Mouse (Mus musculus): ENCODE measurements around the gene Abcc6. TPM values are rescaled to one million over a fixed set of nuclear protein-coding genes. Genes with fewer than 3 reads are reported as not detected.

Abcc6 gene
- 1.3 and 2.0 TPM in 2 replicates for polyA plus RNA-seq (2015; fragmentation: Nextera tagmentation; extraction: Ambion mirVana)

DNA sequence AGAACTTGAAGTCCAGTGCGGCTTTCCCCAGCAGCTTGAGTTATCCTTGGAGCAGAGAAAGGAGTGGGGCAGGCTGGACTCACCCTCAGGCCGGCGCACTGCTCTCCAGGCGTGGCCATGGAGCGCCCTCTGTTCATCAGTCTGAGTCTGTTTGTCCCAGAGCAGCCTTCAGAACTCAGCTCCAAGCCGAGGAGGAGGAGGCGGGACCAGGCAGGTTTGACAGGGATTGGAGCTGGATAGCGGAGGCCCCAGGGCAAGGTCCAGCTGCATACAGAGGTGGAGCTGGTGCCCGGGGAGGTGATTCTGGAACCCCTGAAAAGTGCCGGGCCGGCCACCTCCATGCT lies at the start of gene Abcc6:
TSS of gene Abcc6 (minus strand) at position 158 of the 344 bp plus-strand sequence.
- peaks cover 23% of the 10 kb centered on the region for H3K4me1 ChIP-seq
- H3K27ac ChIP-seq = peak within 1 kb of the TSS; percentile 49
- no peaks in the 10 kb centered on the region for H3K36me3 ChIP-seq
- H3K4me2 ChIP-seq = peak within 1 kb of the TSS; percentile 40
- H3K27me3 ChIP-seq (replicated peaks) = no peaks in the 10 kb centered on the region
- no peak within 1 kb of the TSS for H3K4me3 ChIP-seq (replicated peaks)
- no peak within 1 kb of the TSS for H3K9ac ChIP-seq
- WGBS = 3% methylated on average over 11 of the region's 11 CpGs
- no peaks in the 10 kb centered on the region for H3K9me3 ChIP-seq
- peak; percentile 74 for ATAC-seq (ENCODE audit: insufficient read depth, low FRiP score, low read depth)

DNA sequence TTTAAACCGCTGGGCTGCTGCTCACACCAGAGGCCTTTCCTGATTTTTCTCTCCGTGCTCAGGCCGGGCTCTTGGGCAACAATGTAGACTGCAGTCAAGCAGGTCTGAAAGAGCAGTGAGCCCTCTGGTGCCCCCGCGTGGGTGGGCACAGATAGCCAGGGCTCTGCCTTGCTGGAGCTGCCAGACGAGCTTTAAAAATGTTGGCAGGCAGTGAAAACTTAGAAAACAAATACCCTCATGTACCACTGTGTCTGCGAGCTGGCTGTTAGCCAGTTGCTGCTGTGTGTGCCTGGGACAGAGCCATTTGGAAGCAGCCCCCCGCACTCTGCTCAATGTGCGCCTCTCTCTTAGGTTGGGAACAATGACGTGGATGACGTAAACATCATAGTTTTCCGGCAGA lies 47.6 kb upstream of the Abcc6 start:
- H3K4me1 ChIP-seq = no peaks in the 10 kb centered on the region
- no peak overlapping the region for H3K4me3 ChIP-seq (replicated peaks)
- H3K4me2 ChIP-seq = no peak overlapping the region
- no peaks in the 10 kb centered on the region for H3K9me3 ChIP-seq
- no peaks in the 10 kb centered on the region for H3K27me3 ChIP-seq (replicated peaks)
- H3K9ac ChIP-seq = no peak overlapping the region
- H3K36me3 ChIP-seq = peaks cover 28% of the 10 kb centered on the region
- ATAC-seq (ENCODE audit: insufficient read depth, low FRiP score, low read depth) = no peak
- H3K27ac ChIP-seq = no peak overlapping the region
- WGBS = 78% methylated on average over 12 of the region's 12 CpGs

DNA sequence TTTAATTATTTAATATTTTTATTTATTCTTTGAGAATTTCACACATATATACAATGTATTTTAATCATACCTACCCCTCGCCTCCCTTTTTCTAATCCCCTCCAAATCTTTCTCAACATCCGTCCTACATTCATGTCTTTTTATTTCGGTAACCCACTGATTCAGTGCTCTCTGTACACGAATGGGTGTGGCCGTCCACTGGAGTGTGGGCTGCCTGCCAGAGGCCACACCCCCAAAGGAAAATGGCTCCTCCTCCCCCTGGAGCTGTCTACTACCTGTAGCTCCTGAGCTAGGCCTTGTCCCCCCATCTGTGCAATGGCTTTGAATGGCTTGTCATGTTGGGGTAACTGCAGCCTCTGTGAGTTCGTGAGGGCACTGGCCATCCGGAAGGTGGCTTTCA lies 46.7 kb upstream of the Abcc6 start:
- Histone ChIP-seq H3K27ac (no peak overlapping the region), H3K9me3 (no peaks in the 10 kb centered on the region), H3K9ac (no peak overlapping the region), H3K4me2 (no peak overlapping the region), H3K4me1 (no peaks in the 10 kb centered on the region), H3K4me3 (replicated peaks) (no peak overlapping the region), H3K36me3 (peaks cover 29% of the 10 kb centered on the region), H3K27me3 (replicated peaks) (no peaks in the 10 kb centered on the region)
- 79% methylated on average over 7 of the region's 7 CpGs for WGBS
- no peak for ATAC-seq (ENCODE audit: insufficient read depth, low FRiP score, low read depth)

DNA sequence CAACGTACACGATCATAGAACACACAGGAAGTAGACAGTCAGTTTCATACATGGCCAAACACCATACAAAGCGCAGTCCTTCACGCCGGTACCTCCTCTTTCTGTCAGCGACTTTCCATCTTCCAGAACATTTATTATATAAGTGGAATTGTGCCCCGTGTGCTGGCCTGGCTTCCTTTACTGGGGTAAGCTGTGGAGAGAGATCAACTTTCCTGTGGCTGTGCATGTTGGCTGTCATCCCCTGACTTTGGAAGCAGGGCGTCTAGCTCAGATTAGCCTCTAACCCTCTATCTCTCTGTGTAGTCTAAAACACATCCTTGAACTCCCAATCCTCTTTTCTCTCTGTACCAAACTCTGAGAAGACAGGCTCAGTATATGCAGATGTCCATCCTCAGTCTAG lies 38.7 kb upstream of the Abcc6 start:
- Histone ChIP-seq H3K9me3 (no peaks in the 10 kb centered on the region), H3K36me3 (peaks cover 46% of the 10 kb centered on the region), H3K9ac (no peak overlapping the region), H3K4me2 (no peak overlapping the region), H3K4me1 (no peaks in the 10 kb centered on the region), H3K4me3 (replicated peaks) (no peak overlapping the region), H3K27ac (no peak overlapping the region), H3K27me3 (replicated peaks) (no peaks in the 10 kb centered on the region)
- 93% methylated on average over 8 of the region's 8 CpGs for WGBS
- no peak for ATAC-seq (ENCODE audit: insufficient read depth, low FRiP score, low read depth)

DNA sequence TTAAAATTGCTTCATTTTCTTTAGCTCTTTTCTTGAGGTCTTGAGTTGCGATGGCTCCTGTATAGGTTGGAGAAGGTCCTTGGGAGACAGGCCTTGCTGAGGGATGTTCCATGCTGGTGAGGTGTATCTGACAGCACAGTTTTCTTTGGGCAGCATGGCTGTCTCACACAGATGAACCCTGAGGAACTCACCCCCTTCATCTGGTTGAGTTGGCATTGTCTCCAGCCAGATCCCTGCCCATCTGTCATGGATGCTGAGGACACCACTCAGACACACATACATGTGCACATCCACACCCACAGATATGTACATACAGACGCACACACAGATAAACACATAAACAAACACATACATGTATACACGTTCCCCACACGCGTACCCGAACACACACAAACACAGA lies 33.2 kb upstream of the Abcc6 start:
- ATAC-seq (ENCODE audit: insufficient read depth, low FRiP score, low read depth) = no peak
- H3K4me2 ChIP-seq = no peak overlapping the region
- peaks cover 36% of the 10 kb centered on the region for H3K36me3 ChIP-seq
- no peaks in the 10 kb centered on the region for H3K4me1 ChIP-seq
- 92% methylated on average over 6 of the region's 6 CpGs for WGBS
- H3K4me3 ChIP-seq (replicated peaks) = no peak overlapping the region
- H3K9me3 ChIP-seq = no peaks in the 10 kb centered on the region
- H3K9ac ChIP-seq = no peak overlapping the region
- H3K27me3 ChIP-seq (replicated peaks) = no peaks in the 10 kb centered on the region
- H3K27ac ChIP-seq = no peak overlapping the region

DNA sequence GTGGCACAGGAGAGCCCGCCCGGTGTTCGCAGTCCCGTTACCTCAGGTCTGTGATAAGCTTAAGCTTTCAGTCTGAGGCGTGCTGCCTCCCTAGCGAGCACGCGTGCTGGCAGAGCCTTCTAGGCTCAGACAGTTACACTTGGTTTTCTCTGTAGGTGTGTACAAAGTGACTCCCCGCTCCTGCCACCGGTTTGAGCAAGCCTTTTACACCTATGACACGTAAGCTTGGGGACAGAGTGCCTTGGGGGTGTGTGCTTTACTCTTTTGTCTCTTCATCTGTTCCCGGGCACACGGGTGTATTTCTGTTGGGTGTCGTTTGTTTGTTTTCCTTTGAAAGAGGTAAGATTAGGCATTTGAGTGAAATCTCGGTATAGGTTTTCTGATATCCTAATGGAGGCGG lies 31.5 kb upstream of the Abcc6 start:
- H3K9me3 ChIP-seq = no peaks in the 10 kb centered on the region

DNA sequence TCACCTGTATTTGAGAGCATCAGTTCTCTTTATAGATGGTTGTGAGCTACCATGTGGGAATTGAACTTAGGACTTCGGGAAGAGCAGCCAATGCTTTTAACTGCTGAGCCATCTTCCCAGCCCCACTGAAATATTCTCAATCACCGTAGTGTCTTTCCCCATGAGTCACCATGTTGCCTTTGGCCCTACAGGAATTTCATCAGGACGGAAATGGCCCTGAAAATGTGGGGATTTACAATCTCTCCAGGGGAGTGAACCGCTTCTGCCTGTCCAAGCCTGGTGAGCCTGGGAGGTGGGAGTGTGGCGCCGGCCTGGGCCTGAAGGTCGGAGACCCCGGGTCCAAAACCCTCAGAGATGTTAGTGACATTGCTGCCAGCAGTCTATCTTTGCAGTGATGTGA lies 30.6 kb upstream of the Abcc6 start:
- 94% methylated on average over 8 of the region's 8 CpGs for WGBS
- Histone ChIP-seq H3K27ac (no peak overlapping the region), H3K9ac (no peak overlapping the region), H3K4me1 (no peaks in the 10 kb centered on the region), H3K4me2 (no peak overlapping the region), H3K36me3 (peaks cover 39% of the 10 kb centered on the region), H3K4me3 (replicated peaks) (no peak overlapping the region), H3K27me3 (replicated peaks) (no peaks in the 10 kb centered on the region), H3K9me3 (no peaks in the 10 kb centered on the region)
- no peak for ATAC-seq (ENCODE audit: insufficient read depth, low FRiP score, low read depth)

More for the DNA sequence above, 31.5 kb upstream of the Abcc6 start:
- H3K27ac ChIP-seq = no peak overlapping the region
- H3K9ac ChIP-seq = no peak overlapping the region
- no peak overlapping the region for H3K4me3 ChIP-seq (replicated peaks)
- no peaks in the 10 kb centered on the region for H3K4me1 ChIP-seq
- ATAC-seq (ENCODE audit: insufficient read depth, low FRiP score, low read depth) = peak; percentile 32; the same call in 1 of the 2 replicates
- WGBS = 80% methylated on average over 16 of the region's 16 CpGs
- no peak overlapping the region for H3K4me2 ChIP-seq
- no peaks in the 10 kb centered on the region for H3K27me3 ChIP-seq (replicated peaks)
- peaks cover 39% of the 10 kb centered on the region for H3K36me3 ChIP-seq

DNA sequence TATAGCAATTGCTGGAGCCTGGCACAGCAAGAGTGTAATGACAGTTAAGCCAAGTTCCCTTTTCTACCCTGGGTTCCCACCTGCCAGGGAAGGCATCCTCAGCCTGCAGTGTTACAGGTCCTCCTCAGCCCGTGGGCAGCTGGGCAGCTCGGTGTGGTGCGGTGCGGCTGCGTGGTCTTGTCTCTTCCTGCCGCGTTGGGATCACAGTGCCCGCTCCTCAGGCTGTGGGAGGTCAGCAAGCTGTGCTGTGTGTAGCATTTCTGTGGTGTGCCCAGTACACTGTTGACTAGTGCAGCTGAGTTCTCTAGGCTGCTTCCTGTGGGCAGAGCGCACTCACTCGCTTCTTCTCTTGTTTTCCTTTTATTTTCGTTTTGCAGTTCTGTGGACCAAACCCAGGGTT lies 28.8 kb upstream of the Abcc6 start:
- ATAC-seq (ENCODE audit: insufficient read depth, low FRiP score, low read depth) = no peak

DNA sequence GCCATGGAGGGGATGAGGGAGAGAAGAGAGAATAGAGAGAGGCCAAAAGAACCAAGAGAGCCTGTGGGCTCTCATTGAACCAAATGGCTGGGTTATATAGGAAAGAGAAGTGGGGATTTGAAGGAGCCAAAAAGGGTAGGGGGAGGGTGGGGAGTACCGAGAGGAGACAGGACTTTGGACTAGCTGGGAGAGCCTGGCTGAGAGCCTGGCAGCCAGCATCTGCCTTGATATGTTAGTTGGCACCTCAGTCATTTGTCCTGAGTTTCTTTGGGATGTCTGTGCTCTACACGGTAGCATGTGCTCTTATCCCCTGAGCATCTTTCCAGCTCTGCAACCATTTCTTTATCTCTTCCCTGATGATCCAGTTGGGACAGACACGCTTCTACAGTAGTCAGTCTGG lies 23.5 kb upstream of the Abcc6 start:
- no peaks in the 10 kb centered on the region for H3K9me3 ChIP-seq
- H3K27ac ChIP-seq = no peak overlapping the region
- 96% methylated on average over 3 of the region's 3 CpGs for WGBS
- peaks cover 49% of the 10 kb centered on the region for H3K36me3 ChIP-seq
- H3K27me3 ChIP-seq (replicated peaks) = no peaks in the 10 kb centered on the region
- no peak overlapping the region for H3K9ac ChIP-seq
- H3K4me3 ChIP-seq (replicated peaks) = no peak overlapping the region
- no peak for ATAC-seq (ENCODE audit: insufficient read depth, low FRiP score, low read depth)
- H3K4me2 ChIP-seq = no peak overlapping the region
- no peaks in the 10 kb centered on the region for H3K4me1 ChIP-seq

More for the DNA sequence above, 28.8 kb upstream of the Abcc6 start:
- H3K4me1 ChIP-seq = no peaks in the 10 kb centered on the region
- H3K4me3 ChIP-seq (replicated peaks) = no peak overlapping the region
- H3K4me2 ChIP-seq = no peak overlapping the region; the same call in 1 of the 2 replicates
- WGBS = 92% methylated on average over 11 of the region's 11 CpGs
- no peaks in the 10 kb centered on the region for H3K27me3 ChIP-seq (replicated peaks)
- no peak overlapping the region for H3K9ac ChIP-seq
- peaks cover 49% of the 10 kb centered on the region for H3K36me3 ChIP-seq
- no peak overlapping the region for H3K27ac ChIP-seq
- no peaks in the 10 kb centered on the region for H3K9me3 ChIP-seq

DNA sequence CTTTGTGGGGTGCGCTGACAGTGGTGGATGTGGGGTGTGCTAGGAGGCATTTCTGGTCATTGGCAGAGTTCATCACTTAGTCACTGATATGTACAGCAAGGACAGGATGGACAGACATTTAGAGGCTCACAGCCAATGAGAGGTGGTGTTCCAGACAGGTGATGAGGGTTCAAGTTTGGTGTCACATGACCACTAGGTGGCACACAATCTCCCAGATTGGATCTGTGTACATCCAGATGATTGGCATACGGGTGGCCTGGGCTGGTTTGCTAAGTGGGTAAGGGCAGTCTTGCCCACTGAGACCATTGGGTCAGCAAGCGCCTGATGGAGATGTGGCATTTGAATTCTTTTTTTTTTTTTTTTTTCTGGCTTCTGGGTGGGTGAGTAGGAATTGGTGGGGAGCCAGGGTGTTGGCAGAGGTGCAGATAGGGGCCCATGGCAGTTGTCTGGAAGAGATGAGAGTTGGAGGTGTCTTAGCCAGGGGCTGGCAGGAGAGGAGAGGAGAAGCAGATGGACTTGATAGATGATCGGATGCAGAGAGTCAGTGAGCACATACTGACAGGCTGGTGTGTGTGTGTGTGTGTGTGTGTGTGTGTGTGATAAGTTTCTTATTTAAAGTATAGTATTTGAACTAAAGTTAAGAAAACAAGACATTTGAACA lies 22.2 kb upstream of the Abcc6 start:
- Histone ChIP-seq H3K27me3 (replicated peaks) (no peaks in the 10 kb centered on the region), H3K4me2 (no peak overlapping the region), H3K27ac (no peak overlapping the region), H3K9me3 (no peaks in the 10 kb centered on the region), H3K4me1 (no peaks in the 10 kb centered on the region), H3K36me3 (peaks cover 52% of the 10 kb centered on the region), H3K4me3 (replicated peaks) (no peak overlapping the region), H3K9ac (no peak overlapping the region)
- 83% methylated on average over 4 of the region's 4 CpGs for WGBS
- no peak for ATAC-seq (ENCODE audit: insufficient read depth, low FRiP score, low read depth)

DNA sequence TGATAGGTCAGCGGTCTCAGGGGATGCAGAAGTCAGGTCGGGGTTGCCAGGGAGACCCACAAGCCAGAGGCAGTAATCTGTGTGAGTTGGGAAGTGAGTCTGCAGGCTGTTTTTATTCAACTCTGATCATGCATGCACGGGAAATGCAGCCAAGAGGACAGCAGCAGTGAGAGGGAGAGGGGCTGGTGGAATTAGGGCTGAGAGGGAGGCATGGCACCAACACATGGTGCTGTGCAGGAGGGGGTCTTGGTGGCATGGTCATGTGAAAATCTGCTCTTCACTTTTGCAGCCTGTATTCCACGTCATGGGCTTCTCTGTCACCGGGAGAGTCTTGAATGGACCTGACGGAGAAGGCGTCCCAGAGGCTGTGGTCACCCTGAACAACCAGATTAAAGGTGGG lies 19.9 kb upstream of the Abcc6 start:
- no peaks in the 10 kb centered on the region for H3K9me3 ChIP-seq
- H3K36me3 ChIP-seq = peaks cover 49% of the 10 kb centered on the region
- H3K4me3 ChIP-seq (replicated peaks) = no peak overlapping the region
- H3K27me3 ChIP-seq (replicated peaks) = no peaks in the 10 kb centered on the region
- WGBS = 94% methylated on average over 7 of the region's 7 CpGs
- no peak overlapping the region for H3K9ac ChIP-seq
- no peak for ATAC-seq (ENCODE audit: insufficient read depth, low FRiP score, low read depth)
- H3K4me2 ChIP-seq = no peak overlapping the region
- no peak overlapping the region for H3K27ac ChIP-seq
- no peaks in the 10 kb centered on the region for H3K4me1 ChIP-seq

DNA sequence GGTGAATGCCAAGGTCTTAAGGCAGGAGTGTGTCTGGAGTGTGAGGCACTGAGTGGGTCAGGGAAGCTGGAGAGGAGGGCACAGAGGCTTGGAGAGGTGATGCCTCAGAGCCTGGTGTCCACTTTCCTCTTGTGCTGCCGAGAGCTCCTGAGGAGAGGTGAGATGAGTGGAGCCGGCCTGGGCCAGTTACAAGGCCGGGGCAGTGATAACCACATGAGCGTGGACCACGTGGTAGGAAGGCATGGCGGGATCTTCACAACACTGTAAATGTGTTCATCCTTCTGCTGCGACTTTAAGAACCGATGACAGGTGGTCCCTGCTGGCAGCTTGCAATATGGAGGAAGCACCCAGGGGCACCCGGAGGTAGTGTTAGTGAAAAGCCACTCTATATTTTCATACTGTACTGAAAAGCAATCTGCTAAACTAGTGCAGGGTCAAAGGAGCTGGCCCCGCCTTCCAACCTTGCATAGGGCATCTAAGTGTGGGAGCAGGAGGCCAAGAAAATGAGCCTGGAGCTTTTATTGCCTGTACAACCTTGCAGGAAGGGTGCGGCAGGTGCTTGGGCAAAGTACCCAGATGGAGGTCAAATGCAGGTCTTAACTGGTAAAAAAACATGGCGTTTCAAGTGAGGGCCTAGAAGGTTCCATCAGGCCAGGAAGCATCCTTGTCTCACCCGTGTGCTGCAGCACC lies 17.9 kb upstream of the Abcc6 start:
- Histone ChIP-seq H3K9me3 (no peaks in the 10 kb centered on the region), H3K4me2 (no peak overlapping the region), H3K4me1 (no peaks in the 10 kb centered on the region), H3K27me3 (replicated peaks) (no peaks in the 10 kb centered on the region), H3K36me3 (peaks cover 52% of the 10 kb centered on the region), H3K27ac (no peak overlapping the region), H3K4me3 (replicated peaks) (no peak overlapping the region), H3K9ac (no peak overlapping the region)
- 91% methylated on average over 13 of the region's 13 CpGs for WGBS
- no peak for ATAC-seq (ENCODE audit: insufficient read depth, low FRiP score, low read depth)

Data from stomach, embryonic 15.5 days (tissue).